Mouse (Mus musculus) liver, postnatal 0 days (tissue): ENCODE data around the gene Slc45a1.

Source experiments
- CTCF ChIP-seq: sonication (generic); IDR thresholded peaks from 2 replicates; pipeline ENCODE4 v1.5.1; 2016; ENCODE audit warnings: antibody characterized with exemption, low read depth
- EP300 ChIP-seq: IDR thresholded peaks from 2 replicates; pipeline ENCODE4 v1.6.1; 2016; ENCODE audit warnings: antibody characterized with exemption, low read depth, mild to moderate bottlenecking

- no peak for TF ChIP-seq CTCF
- TF ChIP-seq EP300, result no peak
Measured at GRCm38 (mm10) chr4:150598686-150599085, 53.3 kb downstream of the Slc45a1 start.
